Mouse (Mus musculus) midbrain, embryonic 12.5 days (tissue): Measurements from ENCODE around the gene Stk10. TPM values are rescaled to one million over a fixed set of nuclear protein-coding genes. Genes with fewer than 3 reads are reported as not detected.

ENCODE experiments used
- ATAC-seq: fragments of 200-750 bp; cut with Nextera tagmentation; 2 replicates; pipeline ENCODE4 v1.8.0; 2017; ENCODE audit warnings: low read depth, moderate TSS enrichment, moderate library complexity; ENCODE audit not compliant: low FRiP score
- H3K27ac ChIP-seq: fragments of 300-500 bp; sonication (generic); replicated peaks from 2 replicates; pipeline ENCODE4 v1.5.1; 2016; ENCODE audit warnings: mild to moderate bottlenecking
- H3K27me3 ChIP-seq: fragments of 300-500 bp; sonication (generic); 2 replicates; pipeline ENCODE4 v1.6.1; 2016; ENCODE audit warnings: mild to moderate bottlenecking
- H3K36me3 ChIP-seq: fragments of 300-500 bp; sonication (generic); 2 replicates; pipeline ENCODE4 v1.6.1; 2016
- H3K4me1 ChIP-seq: fragments of 300-500 bp; sonication (generic); 2 replicates; pipeline ENCODE4 v1.6.1; 2016
- H3K4me2 ChIP-seq: fragments of 300-500 bp; sonication (generic); replicated peaks from 2 replicates; pipeline ENCODE4 v1.6.1; 2016; ENCODE audit warnings: mild to moderate bottlenecking, moderate library complexity
- H3K4me3 ChIP-seq: fragments of 300-500 bp; sonication (generic); 2 replicates; pipeline ENCODE4 v1.5.1; 2016; ENCODE audit warnings: mild to moderate bottlenecking
- H3K9ac ChIP-seq: fragments of 300-500 bp; sonication (generic); replicated peaks from 2 replicates; pipeline ENCODE4 v1.6.1; 2016; ENCODE audit warnings: mild to moderate bottlenecking, moderate library complexity
- H3K9me3 ChIP-seq: fragments of 300-500 bp; sonication (generic); 2 replicates; pipeline ENCODE4 v1.6.1; 2016; ENCODE audit warnings: mild to moderate bottlenecking
- WGBS: fragments of 180-500 bp; shearing (Covaris S2); methylation state at CpG from one replicate; pipeline ENCODE4 v1.1.7; 2016; 5-methylcytosine and 5-hydroxymethylcytosine counted together
- polyA plus RNA-seq: library from polyadenylated mRNA; unstranded; fragments of >200 nt; fragmentation: Nextera tagmentation; extraction: Ambion mirVana; gene quantifications from 2 replicates; pipeline ENCODE4 v1.2.1, GENCODE M21; 2016

Stk10 gene
- polyA plus RNA-seq, 1 experiment from 2014 or later = 1.8 TPM

DNA sequence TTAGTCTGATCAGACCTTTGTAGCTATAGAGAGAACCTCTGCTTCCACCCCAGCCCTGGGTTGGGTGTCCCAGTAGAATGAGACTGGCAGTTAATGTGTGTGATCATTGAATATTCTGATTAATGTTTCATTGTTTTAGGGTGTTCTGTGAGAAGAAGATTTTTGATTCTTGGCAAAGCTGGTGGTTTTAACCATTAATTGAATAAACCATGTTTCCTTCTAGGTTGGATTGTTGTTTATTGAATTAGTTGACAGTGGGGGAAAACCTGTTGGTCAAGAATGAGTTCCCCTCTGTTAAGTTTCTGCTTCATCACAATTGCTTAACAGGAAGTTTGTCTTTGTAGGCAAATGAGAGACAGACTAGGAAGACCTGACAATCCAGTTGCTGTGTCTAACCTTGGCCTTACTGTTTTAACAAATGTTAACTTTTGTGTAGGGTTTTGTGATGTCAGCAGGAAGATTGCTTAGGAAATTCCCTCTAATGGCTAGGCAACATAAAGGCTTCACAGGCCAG lies 117.2 kb downstream of the Stk10 start:
- H3K27me3 ChIP-seq = no peaks in the 10 kb centered on the region
- no peaks in the 10 kb centered on the region for H3K9me3 ChIP-seq
- H3K4me3 ChIP-seq = no peak overlapping the region
- no peak overlapping the region for H3K9ac ChIP-seq
- H3K36me3 ChIP-seq = no peaks in the 10 kb centered on the region
- no peak for ATAC-seq
- H3K27ac ChIP-seq = no peak overlapping the region
- H3K4me1 ChIP-seq = 0 out of 2 replicates have a peak, but pooled peaks cover 3% of the 10 kb centered on the region
- H3K4me2 ChIP-seq = no peak overlapping the region

DNA sequence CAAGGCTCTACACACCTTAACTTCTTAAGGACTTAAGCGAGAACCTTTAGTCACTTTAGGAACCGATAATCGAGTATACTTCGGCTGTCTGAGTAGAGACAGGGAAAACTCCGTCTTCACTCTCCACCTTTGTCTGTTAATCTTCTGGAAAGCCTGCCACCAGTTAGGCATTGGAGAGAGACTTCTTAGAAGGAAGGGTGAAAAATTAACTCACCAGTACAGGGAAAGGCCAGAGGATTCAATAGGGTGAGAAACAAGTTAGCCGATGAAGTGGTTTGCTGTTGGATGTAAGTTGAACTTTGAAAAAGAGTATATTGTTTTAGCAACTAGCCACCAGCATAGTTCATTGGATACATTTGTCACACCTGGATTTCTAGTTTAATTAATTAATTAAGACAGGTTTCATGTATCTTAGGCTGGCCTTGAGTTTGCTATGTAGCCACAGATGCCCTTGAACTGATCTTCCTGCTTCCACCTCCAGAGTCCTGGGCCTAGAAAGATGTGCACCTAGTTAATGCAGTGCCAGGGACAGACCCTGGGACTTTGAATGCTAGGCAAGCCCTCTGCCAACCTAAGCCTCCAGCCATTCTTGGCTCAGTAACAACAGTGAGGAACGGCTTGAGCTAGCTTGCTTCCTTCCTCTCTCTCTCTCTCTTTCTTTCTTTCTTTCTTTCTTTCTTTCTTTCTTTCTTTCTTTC lies 117.9 kb downstream of the Stk10 start:
- Histone ChIP-seq H3K9ac (no peak overlapping the region), H3K4me1 (0 out of 2 replicates have a peak, but pooled peaks cover 3% of the 10 kb centered on the region), H3K27me3 (no peaks in the 10 kb centered on the region), H3K4me2 (no peak overlapping the region), H3K4me3 (no peak overlapping the region), H3K36me3 (no peaks in the 10 kb centered on the region), H3K27ac (no peak overlapping the region), H3K9me3 (no peaks in the 10 kb centered on the region)
- no peak for ATAC-seq
- 91% methylated on average over 7 of the region's 7 CpGs for WGBS

DNA sequence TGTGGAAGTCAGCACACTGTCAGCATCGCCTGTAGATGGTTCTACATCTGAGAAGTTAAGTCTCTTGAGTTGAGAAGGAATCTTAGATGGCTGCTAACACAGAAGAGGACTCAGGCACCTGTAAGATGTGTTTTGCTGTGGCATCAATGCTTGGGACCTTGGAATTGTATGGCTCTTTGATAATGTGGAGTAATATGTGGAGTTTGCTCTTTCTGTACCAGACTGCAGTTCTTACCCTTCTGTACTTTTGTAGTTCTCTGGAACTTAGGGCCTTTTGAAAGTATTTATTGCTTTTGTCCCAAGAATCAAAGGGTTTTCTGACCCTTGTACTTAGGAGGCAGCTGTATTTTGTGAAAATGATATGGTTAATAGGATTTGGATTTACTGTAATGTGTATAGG lies 118.6 kb downstream of the Stk10 start:
- 0 out of 2 replicates have a peak, but pooled peaks cover 3% of the 10 kb centered on the region for H3K4me1 ChIP-seq
- no peak overlapping the region for H3K4me3 ChIP-seq
- no peaks in the 10 kb centered on the region for H3K9me3 ChIP-seq
- no peak overlapping the region for H3K27ac ChIP-seq
- H3K4me2 ChIP-seq = no peak overlapping the region
- H3K9ac ChIP-seq = no peak overlapping the region
- H3K27me3 ChIP-seq = no peaks in the 10 kb centered on the region
- no peaks in the 10 kb centered on the region for H3K36me3 ChIP-seq
- WGBS = 88% methylated on average over 1 of the region's 1 CpGs
- ATAC-seq = no peak

DNA sequence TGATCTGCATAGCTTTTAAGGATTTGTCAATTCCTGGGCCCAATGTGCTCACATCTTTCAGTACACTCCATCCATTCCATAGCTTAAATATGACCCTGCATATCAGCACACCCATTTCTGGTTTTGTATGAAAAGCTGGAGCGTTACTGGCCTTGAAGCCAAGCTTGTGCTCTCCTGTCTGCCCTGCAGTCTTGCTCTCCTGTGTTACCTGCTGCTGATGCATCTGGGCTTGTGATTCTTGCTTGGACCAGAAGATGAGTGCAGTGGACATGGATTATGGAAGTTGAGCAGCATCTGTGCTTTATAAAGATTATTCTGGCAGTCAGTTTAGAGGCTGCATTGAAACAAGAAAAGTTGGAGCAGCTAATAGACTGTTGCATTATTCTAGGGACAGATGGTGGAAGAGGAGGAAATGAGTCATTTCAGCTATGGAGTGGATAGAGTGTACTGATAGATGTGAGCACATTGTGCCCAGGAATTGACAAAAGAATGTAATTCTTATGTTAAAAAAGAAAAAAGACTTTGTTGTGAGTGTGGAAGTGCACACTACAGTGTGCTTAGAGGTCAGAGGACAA lies 129.1 kb downstream of the Stk10 start:
- Histone ChIP-seq H3K27me3 (no peaks in the 10 kb centered on the region), H3K36me3 (0 out of 2 replicates have a peak, but pooled peaks cover 4% of the 10 kb centered on the region), H3K27ac (no peak overlapping the region), H3K9ac (no peak overlapping the region), H3K9me3 (no peaks in the 10 kb centered on the region), H3K4me2 (no peak overlapping the region), H3K4me3 (no peak overlapping the region), H3K4me1 (0 out of 2 replicates have a peak, but pooled peaks cover 3% of the 10 kb centered on the region)
- 93% methylated on average over 1 of the region's 1 CpGs for WGBS
- ATAC-seq = no peak

DNA sequence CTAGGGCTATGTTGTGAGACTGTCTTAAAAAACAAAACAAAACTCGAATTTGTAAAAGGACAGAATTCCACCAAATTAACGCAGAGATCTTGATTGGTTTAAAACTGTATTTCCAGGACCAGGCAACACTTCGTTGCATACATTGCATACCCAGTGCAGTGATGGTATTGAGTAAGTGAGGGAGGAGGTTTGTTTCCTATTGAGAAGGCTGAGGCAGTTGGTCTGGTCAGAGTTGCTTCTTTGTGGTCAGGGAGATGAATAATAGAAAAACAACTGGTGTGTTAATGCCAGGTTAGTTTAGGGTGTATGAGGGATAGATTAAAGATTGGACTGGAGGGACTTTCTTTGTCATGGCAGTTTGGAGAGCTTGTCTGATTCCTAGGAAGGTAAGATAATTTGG lies 132.5 kb downstream of the Stk10 start:
- WGBS = 92% methylated on average over 3 of the region's 3 CpGs
- H3K27me3 ChIP-seq = no peaks in the 10 kb centered on the region
- ATAC-seq = no peak
- H3K9me3 ChIP-seq = no peaks in the 10 kb centered on the region
- no peak overlapping the region for H3K4me2 ChIP-seq
- 0 out of 2 replicates have a peak, but pooled peaks cover 4% of the 10 kb centered on the region for H3K36me3 ChIP-seq
- H3K27ac ChIP-seq = no peak overlapping the region
- 0 out of 2 replicates have a peak, but pooled peaks cover 3% of the 10 kb centered on the region for H3K4me1 ChIP-seq
- no peak overlapping the region for H3K4me3 ChIP-seq
- H3K9ac ChIP-seq = no peak overlapping the region

DNA sequence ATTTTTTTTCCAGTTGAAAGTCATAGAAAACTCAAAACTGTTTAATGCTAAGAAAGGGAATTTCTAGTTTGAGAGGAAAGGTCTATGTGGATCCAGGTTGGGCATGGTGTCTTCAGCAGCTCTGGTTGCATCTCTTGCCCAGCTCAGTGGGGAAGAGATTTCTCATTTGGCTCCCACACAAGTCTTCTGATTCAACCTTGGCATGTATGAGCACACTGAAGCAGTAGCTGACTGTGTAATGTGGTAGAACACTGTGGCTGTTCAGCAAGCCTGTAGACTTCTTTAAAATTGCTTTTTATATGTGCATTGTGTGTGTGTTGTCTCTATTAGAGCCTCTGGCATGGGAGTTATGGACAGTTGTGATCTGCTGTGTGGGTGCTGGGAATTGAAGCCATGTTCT lies 133.9 kb downstream of the Stk10 start:
- Histone ChIP-seq H3K27ac (no peak overlapping the region), H3K36me3 (no peaks in the 10 kb centered on the region), H3K9ac (no peak overlapping the region), H3K4me2 (no peak overlapping the region), H3K27me3 (no peaks in the 10 kb centered on the region), H3K4me1 (0 out of 2 replicates have a peak, but pooled peaks cover 2% of the 10 kb centered on the region), H3K4me3 (no peak overlapping the region), H3K9me3 (no peaks in the 10 kb centered on the region)
- no peak for ATAC-seq

DNA sequence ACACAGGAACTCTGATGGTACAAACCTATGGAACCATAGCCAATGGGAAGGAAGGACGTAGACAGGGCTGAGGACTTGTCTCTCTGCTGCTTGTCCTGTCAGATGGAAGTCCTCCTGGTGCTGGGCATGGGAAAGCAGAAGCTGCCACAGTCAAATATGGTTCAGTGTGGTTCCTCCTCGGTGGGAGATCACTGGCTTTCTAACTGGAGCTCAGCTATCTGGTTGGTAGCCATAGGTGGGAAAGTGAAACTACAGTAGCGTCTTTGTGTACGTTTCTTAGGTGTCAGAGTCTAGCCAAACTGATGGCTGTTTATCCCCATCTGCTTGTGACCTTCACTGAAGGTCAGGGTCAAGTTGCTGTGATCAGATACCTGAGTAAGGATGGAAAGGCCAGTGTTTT lies 138.4 kb downstream of the Stk10 start:
- Histone ChIP-seq H3K4me3 (no peak overlapping the region), H3K4me2 (no peak overlapping the region), H3K36me3 (no peaks in the 10 kb centered on the region), H3K9ac (no peak overlapping the region), H3K27me3 (no peaks in the 10 kb centered on the region), H3K9me3 (no peaks in the 10 kb centered on the region), H3K4me1 (no peaks in the 10 kb centered on the region), H3K27ac (no peak overlapping the region)
- ATAC-seq = no peak
- WGBS = 97% methylated on average over 4 of the region's 4 CpGs

Other genes starting within 250 kb of the Stk10 start
- 2,872 and 3,406 TPM in 2 replicates for gene Hba-a1, start 249.8 kb upstream of the Stk10 start, polyA plus RNA-seq
- gene Hbq1b, start 246.3 kb upstream of the Stk10 start, polyA plus RNA-seq = 3.4 and 4.3 TPM in 2 replicates
- 6,134 and 7,278 TPM in 2 replicates for gene Hba-a2, start 236.8 kb upstream of the Stk10 start, polyA plus RNA-seq
- 0.75 and 0.92 TPM in 2 replicates for gene Hbq1a, start 233.2 kb upstream of the Stk10 start, polyA plus RNA-seq
- gene Sh3pxd2b, start 185.5 kb upstream of the Stk10 start, polyA plus RNA-seq = 30.0 and 30.7 TPM in 2 replicates
- 66.3 and 67.2 TPM in 2 replicates for gene Ubtd2, start 77.9 kb upstream of the Stk10 start, polyA plus RNA-seq
- 0.51 and 0.89 TPM in 2 replicates for gene Efcab9, start 1.2 kb upstream of the Stk10 start, polyA plus RNA-seq
- 110 and 115 TPM in 2 replicates for gene Fbxw11, start 109.4 kb downstream of the Stk10 start, polyA plus RNA-seq